Mouse (Mus musculus) C2C12 (cell line): Measurements from ENCODE around the gene B3gnt6.

Experiments used
- CTCF ChIP-seq: IDR thresholded peaks from one replicate; pipeline ENCODE4 v1.5.1; 2011; ENCODE audit not compliant: control insufficient read depth, insufficient read depth, insufficient read length
- MYOD1 ChIP-seq: IDR thresholded peaks from one replicate; pipeline ENCODE4 v1.6.1; 2011; ENCODE audit warnings: low read depth; ENCODE audit not compliant: control insufficient read depth, insufficient read length
- MYOG ChIP-seq: IDR thresholded peaks from one replicate; pipeline ENCODE4 v1.6.1; 2011; ENCODE audit not compliant: control insufficient read depth, insufficient read length; ENCODE audit errors: extremely low read depth

GRCm38 (mm10) chr7:98202946-98203345, 3.7 kb upstream of the B3gnt6 start:
- no peak for TF ChIP-seq CTCF
- TF ChIP-seq MYOD1 = no peak
- no peak for TF ChIP-seq MYOG
